Mouse (Mus musculus): ENCODE results near the gene Siglech. TPM values are rescaled to one million over a fixed set of nuclear protein-coding genes. Genes with fewer than 3 reads are reported as not detected.
"Not testable (repeated sequence)": the region's sequence is repeated elsewhere in the genome, so short reads cannot be mapped to it uniquely, and the experiment has no call there.

Gene Siglech
- total RNA-seq (2021), result 10 to 100 TPM; 13.1 to 13.2 TPM

- intact Hi-C loops (cut with DNase I), result no loop called here
- DNase-seq (ENCODE audit: low spot score in 2 of 2), result no peak
These were observed at the start of gene Siglech for GRCm38 (mm10) chr7:55767926-55768325. Gene Siglech, plus strand, starts transcription at chr7:55768178.

GRCm38 (mm10) chr7:55722673-55723072 lies 45.3 kb upstream of the Siglech start:
- intact Hi-C loops (cut with DNase I), result loop anchor here (1.0 kb wide), 1 partner anchor 15 kb away; no protein-coding TSS in a partner anchor
- DNase-seq (ENCODE audit: low spot score in 2 of 2), result no peak

- DNase-seq (ENCODE audit: low spot score in 2 of 2), result no peak
- intact Hi-C loops (cut with DNase I), result no loop called here
These were observed 39.1 kb upstream of the Siglech start for GRCm38 (mm10) chr7:55728903-55729302.

GRCm38 (mm10) chr7:55734483-55734882 lies 33.5 kb upstream of the Siglech start:
- intact Hi-C loops (cut with DNase I), result loop anchor here (10.0 kb wide), 1 partner anchor 890 kb away; no protein-coding TSS in a partner anchor
- DNase-seq (ENCODE audit: low spot score in 2 of 2), result no peak

- DNase-seq (ENCODE audit: low spot score in 2 of 2), result peak; percentile 59 to 61
- intact Hi-C loops (cut with DNase I), result loop anchor here (10.0 kb wide), 1 partner anchor 893 kb away; no protein-coding TSS in a partner anchor
These were observed 30.7 kb upstream of the Siglech start for GRCm38 (mm10) chr7:55737125-55737912.

GRCm38 (mm10) chr7:55743614-55744267 lies 24.2 kb upstream of the Siglech start:
- DNase-seq (ENCODE audit: low spot score in 2 of 2), result no peak
- intact Hi-C loops (cut with DNase I), result no loop called here

GRCm38 (mm10) chr7:55744566-55745220 lies 23.3 kb upstream of the Siglech start:
- peak; percentile 49 to 51 for DNase-seq (ENCODE audit: low spot score in 2 of 2)
- intact Hi-C loops (cut with DNase I), result no loop called here

GRCm38 (mm10) chr7:55750841-55751240 lies 17.1 kb upstream of the Siglech start:
- intact Hi-C loops (cut with DNase I), result no loop called here
- DNase-seq (ENCODE audit: low spot score in 2 of 2), result no peak

GRCm38 (mm10) chr7:55759346-55759745 lies 8.6 kb upstream of the Siglech start:
- intact Hi-C loops (cut with DNase I), result no loop called here
- DNase-seq (ENCODE audit: low spot score in 2 of 2), result peak in 1 of 2 experiments; percentile 5

- intact Hi-C loops (cut with DNase I), result no loop called here
These were observed 12.0 kb downstream of the Siglech start for GRCm38 (mm10) chr7:55780011-55780410.

GRCm38 (mm10) chr7:55782493-55782892 lies 14.5 kb downstream of the Siglech start:
- no peak for DNase-seq (ENCODE audit: low spot score in 2 of 2)
- intact Hi-C loops (cut with DNase I), result no loop called here

More at GRCm38 (mm10) chr7:55780011-55780410, 12.0 kb downstream of the Siglech start:
- no peak for DNase-seq (ENCODE audit: low spot score in 2 of 2)

- no peak for DNase-seq (ENCODE audit: low spot score in 2 of 2)
- intact Hi-C loops (cut with DNase I), result no loop called here
These were observed 16.6 kb downstream of the Siglech start for GRCm38 (mm10) chr7:55784580-55784979.

GRCm38 (mm10) chr7:55790586-55790985 lies 22.6 kb downstream of the Siglech start:
- DNase-seq (ENCODE audit: low spot score in 2 of 2); intact Hi-C loops (cut with DNase I): not testable (repeated sequence)

- DNase-seq (ENCODE audit: low spot score in 2 of 2), result peak; percentile 22 to 26
- intact Hi-C loops (cut with DNase I), result no loop called here
These were observed 24.3 kb downstream of the Siglech start for GRCm38 (mm10) chr7:55792280-55792679.

GRCm38 (mm10) chr7:55793236-55793951 lies 25.4 kb downstream of the Siglech start:
- intact Hi-C loops (cut with DNase I), result no loop called here
- no peak for DNase-seq (ENCODE audit: low spot score in 2 of 2)

- DNase-seq (ENCODE audit: low spot score in 2 of 2), result peak; percentile 97 to 98
- intact Hi-C loops (cut with DNase I), result no loop called here
These were observed 26.1 kb downstream of the Siglech start, which contains the start of gene Tubgcp5 for GRCm38 (mm10) chr7:55793952-55794603. Gene Tubgcp5, plus strand, starts transcription at chr7:55794154.

- intact Hi-C loops (cut with DNase I), result no loop called here
- no peak for DNase-seq (ENCODE audit: low spot score in 2 of 2)
These were observed 32.0 kb downstream of the Siglech start for GRCm38 (mm10) chr7:55799981-55800380.

- DNase-seq (ENCODE audit: low spot score in 2 of 2), result no peak
- intact Hi-C loops (cut with DNase I), result no loop called here
These were observed 42.0 kb downstream of the Siglech start for GRCm38 (mm10) chr7:55809967-55810366.

- intact Hi-C loops (cut with DNase I), result loop anchor here (5.0 kb wide), 1 partner anchor 78 kb away; no protein-coding TSS in a partner anchor
- no peak for DNase-seq (ENCODE audit: low spot score in 2 of 2)
These were observed 56.5 kb downstream of the Siglech start for GRCm38 (mm10) chr7:55824468-55824867.

All from left cerebral cortex, postnatal 36 days (tissue).